Mouse (Mus musculus): ENCODE measurements around the gene Pir. TPM values are rescaled to one million over a fixed set of nuclear protein-coding genes. Genes with fewer than 3 reads are reported as not detected.

Pir gene
- polyA plus RNA-seq, 1 experiment from 2014 or later = 12.4 TPM

DNA sequence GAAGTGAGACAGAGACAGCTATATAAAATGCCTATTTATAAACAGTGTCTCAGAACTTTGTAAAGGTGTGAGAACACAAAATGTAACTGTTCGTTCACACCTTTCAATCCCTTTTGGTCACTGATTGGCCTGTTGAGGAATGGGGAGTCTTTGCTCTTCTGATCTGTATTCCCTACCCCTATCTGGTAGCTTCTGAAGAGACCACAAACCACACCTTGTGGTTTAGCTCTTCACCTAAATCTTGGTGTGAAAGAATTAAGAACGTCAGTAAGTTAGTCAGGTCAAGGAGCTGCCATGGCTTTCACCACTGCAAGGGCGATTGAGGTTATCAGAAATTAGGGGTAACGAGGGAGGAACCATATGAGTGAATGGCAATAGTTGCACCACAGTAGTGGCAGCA, 49.4 kb downstream of the Pir start:
- ATAC-seq (ENCODE audit: insufficient number of reproducible peaks, insufficient read depth, low FRiP score, low read depth) = no peak
- H3K9ac ChIP-seq (replicated peaks; ENCODE audit: low read depth, low read length) = no peak overlapping the region
- no peaks in the 10 kb centered on the region for H3K4me1 ChIP-seq (ENCODE audit: control insufficient read depth, insufficient read depth, low read length)
- no peak overlapping the region for H3K4me3 ChIP-seq (ENCODE audit: low read depth, low read length)
- H3K27me3 ChIP-seq (ENCODE audit: control insufficient read depth, insufficient read depth, low read length) = no peaks in the 10 kb centered on the region
- no peak overlapping the region for H3K27ac ChIP-seq (ENCODE audit: low read length)
- no peak overlapping the region for H3K4me2 ChIP-seq (replicated peaks; ENCODE audit: low read depth, low read length)
- no peaks in the 10 kb centered on the region for H3K36me3 ChIP-seq (ENCODE audit: control insufficient read depth, insufficient read depth, low read length)
- WGBS = 87% methylated on average over 4 of the region's 4 CpGs
- no peaks in the 10 kb centered on the region for H3K9me3 ChIP-seq (ENCODE audit: control insufficient read depth, low read depth, low read length)

DNA sequence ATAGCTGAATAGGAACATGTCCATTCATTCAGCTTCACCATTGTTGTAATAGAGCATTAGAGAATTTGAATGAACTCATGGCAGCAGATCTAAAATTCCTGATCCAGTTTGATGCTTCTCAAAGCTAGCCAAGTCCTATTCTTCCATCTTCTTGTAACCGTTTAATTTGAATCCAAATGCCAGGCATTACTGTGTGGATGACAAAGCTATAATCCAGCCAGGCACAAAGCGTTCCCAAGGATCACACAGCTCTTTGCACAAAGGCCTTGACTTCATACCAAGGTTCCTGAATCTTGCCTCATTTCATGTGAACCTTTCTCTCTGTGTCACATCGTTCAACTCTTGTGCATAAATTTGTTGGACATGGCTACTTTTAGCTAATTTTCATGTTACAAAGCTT, 50.9 kb downstream of the Pir start:
- no peak overlapping the region for H3K4me2 ChIP-seq (replicated peaks; ENCODE audit: low read depth, low read length)
- ATAC-seq (ENCODE audit: insufficient number of reproducible peaks, insufficient read depth, low FRiP score, low read depth) = no peak
- no peaks in the 10 kb centered on the region for H3K36me3 ChIP-seq (ENCODE audit: control insufficient read depth, insufficient read depth, low read length)
- H3K27me3 ChIP-seq (ENCODE audit: control insufficient read depth, insufficient read depth, low read length) = no peaks in the 10 kb centered on the region
- no peak overlapping the region for H3K4me3 ChIP-seq (ENCODE audit: low read depth, low read length)
- H3K9me3 ChIP-seq (ENCODE audit: control insufficient read depth, low read depth, low read length) = no peaks in the 10 kb centered on the region
- no peak overlapping the region for H3K9ac ChIP-seq (replicated peaks; ENCODE audit: low read depth, low read length)
- H3K4me1 ChIP-seq (ENCODE audit: control insufficient read depth, insufficient read depth, low read length) = no peaks in the 10 kb centered on the region
- 84% methylated on average over 3 of the region's 3 CpGs for WGBS
- no peak overlapping the region for H3K27ac ChIP-seq (ENCODE audit: low read length)

DNA sequence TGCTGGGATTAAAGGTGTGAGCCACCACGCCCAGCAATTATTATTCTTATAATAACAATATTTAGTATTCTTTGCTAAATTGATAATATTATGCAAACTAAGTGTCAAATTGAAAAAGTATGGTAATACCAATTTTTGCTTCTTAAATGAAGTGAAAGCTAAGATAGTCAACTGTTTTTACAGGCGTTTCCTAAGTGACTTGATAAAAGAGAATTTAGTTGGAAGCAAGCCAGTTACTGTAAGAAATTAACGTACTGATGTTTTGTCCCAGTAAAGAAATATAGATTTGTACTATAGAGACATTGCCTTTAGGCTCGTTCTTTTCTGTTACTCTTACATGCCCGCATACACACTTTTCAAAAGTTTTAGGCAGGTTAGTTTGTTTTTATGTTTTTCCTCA, 53.3 kb downstream of the Pir start:
- Histone ChIP-seq H3K27ac (ENCODE audit: low read length) (no peak overlapping the region), H3K27me3 (ENCODE audit: control insufficient read depth, insufficient read depth, low read length) (no peaks in the 10 kb centered on the region), H3K4me1 (ENCODE audit: control insufficient read depth, insufficient read depth, low read length) (no peaks in the 10 kb centered on the region), H3K4me3 (ENCODE audit: low read depth, low read length) (no peak overlapping the region), H3K36me3 (ENCODE audit: control insufficient read depth, insufficient read depth, low read length) (no peaks in the 10 kb centered on the region), H3K4me2 (replicated peaks; ENCODE audit: low read depth, low read length) (no peak overlapping the region), H3K9ac (replicated peaks; ENCODE audit: low read depth, low read length) (no peak overlapping the region), H3K9me3 (ENCODE audit: control insufficient read depth, low read depth, low read length) (no peaks in the 10 kb centered on the region)
- ATAC-seq (ENCODE audit: insufficient number of reproducible peaks, insufficient read depth, low FRiP score, low read depth) = no peak
- 74% methylated on average over 5 of the region's 5 CpGs for WGBS

DNA sequence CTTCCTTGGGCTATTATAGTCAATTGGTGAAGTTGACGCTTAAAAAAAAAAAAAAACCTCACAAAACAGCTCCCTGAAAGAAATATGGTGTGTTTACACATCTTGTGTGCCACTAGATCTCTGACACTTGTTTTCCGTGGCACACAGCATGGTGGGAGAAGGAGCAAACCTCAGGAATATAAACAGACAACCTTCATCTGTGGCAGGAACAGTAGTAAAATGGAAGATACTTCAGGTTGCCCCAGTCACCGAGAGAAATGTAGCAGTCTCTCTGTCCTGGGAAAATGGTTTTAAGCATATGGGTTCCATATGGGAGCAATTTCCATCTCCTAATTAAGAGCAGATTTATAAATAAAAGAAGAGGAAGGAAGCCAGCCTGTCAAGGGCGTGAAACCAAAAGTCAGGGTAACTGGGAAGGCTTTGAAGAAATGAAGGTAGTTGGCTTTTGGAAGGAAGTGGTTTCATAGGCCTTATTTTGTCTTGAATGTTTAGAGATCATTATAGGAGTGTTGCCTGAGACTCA, 54.3 kb downstream of the Pir start:
- Histone ChIP-seq H3K4me1 (ENCODE audit: control insufficient read depth, insufficient read depth, low read length) (no peaks in the 10 kb centered on the region), H3K4me3 (ENCODE audit: low read depth, low read length) (no peak overlapping the region), H3K9me3 (ENCODE audit: control insufficient read depth, low read depth, low read length) (no peaks in the 10 kb centered on the region), H3K36me3 (ENCODE audit: control insufficient read depth, insufficient read depth, low read length) (no peaks in the 10 kb centered on the region), H3K27ac (ENCODE audit: low read length) (no peak overlapping the region), H3K27me3 (ENCODE audit: control insufficient read depth, insufficient read depth, low read length) (no peaks in the 10 kb centered on the region), H3K4me2 (replicated peaks; ENCODE audit: low read depth, low read length) (no peak overlapping the region), H3K9ac (replicated peaks; ENCODE audit: low read depth, low read length) (no peak overlapping the region)
- WGBS = 74% methylated on average over 4 of the region's 4 CpGs
- ATAC-seq (ENCODE audit: insufficient number of reproducible peaks, insufficient read depth, low FRiP score, low read depth) = no peak

DNA sequence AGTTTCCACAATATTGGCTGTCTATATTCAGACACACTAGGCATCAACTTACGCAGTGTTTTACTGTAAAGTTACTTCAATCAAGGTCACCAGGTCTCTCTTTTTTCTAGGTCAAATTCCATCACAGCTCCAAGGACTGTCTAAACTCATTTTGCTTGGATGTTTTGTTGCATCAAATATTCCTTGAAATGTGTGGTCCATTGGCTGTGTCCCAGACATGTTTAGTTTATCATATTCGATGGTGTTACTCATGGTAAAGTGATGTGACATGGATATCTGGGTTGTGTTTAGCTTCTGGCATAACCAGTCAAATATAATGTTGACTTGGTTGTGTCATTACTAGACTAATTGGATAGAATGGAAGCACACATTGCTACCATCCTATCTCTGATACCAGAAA, 61.2 kb downstream of the Pir start:
- no peak for ATAC-seq (ENCODE audit: insufficient number of reproducible peaks, insufficient read depth, low FRiP score, low read depth)
- WGBS = 79% methylated on average over 2 of the region's 2 CpGs
- no peak overlapping the region for H3K27ac ChIP-seq (ENCODE audit: low read length)

DNA sequence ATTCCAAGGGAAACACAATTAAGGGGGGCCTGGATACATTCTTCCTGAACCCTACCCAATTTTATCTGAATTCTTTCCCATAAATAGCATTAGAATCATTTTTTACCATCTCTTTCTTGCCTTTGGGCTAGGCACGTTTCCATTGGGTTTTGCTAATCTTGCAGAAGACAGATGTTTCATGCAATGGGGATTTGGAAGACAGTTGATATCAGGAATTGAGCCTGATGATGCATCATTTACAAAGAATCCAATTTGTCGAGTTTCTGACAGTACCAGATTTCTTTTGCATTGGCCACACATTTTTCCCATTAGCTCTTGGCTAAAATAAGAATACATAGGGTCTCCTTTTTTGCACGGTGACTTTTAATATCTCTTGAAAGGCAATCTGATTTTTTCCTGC, 61.6 kb downstream of the Pir start:
- no peaks in the 10 kb centered on the region for H3K4me1 ChIP-seq (ENCODE audit: control insufficient read depth, insufficient read depth, low read length)
- H3K27ac ChIP-seq (ENCODE audit: low read length) = no peak overlapping the region
- no peaks in the 10 kb centered on the region for H3K36me3 ChIP-seq (ENCODE audit: control insufficient read depth, insufficient read depth, low read length)
- no peaks in the 10 kb centered on the region for H3K27me3 ChIP-seq (ENCODE audit: control insufficient read depth, insufficient read depth, low read length)
- H3K4me3 ChIP-seq (ENCODE audit: low read depth, low read length) = no peak overlapping the region
- H3K4me2 ChIP-seq (replicated peaks; ENCODE audit: low read depth, low read length) = no peak overlapping the region
- 67% methylated on average over 3 of the region's 3 CpGs for WGBS
- no peak for ATAC-seq (ENCODE audit: insufficient number of reproducible peaks, insufficient read depth, low FRiP score, low read depth)
- no peaks in the 10 kb centered on the region for H3K9me3 ChIP-seq (ENCODE audit: control insufficient read depth, low read depth, low read length)
- H3K9ac ChIP-seq (replicated peaks; ENCODE audit: low read depth, low read length) = no peak overlapping the region

More for the DNA sequence above, 61.2 kb downstream of the Pir start:
- no peaks in the 10 kb centered on the region for H3K9me3 ChIP-seq (ENCODE audit: control insufficient read depth, low read depth, low read length)
- no peaks in the 10 kb centered on the region for H3K36me3 ChIP-seq (ENCODE audit: control insufficient read depth, insufficient read depth, low read length)
- H3K27me3 ChIP-seq (ENCODE audit: control insufficient read depth, insufficient read depth, low read length) = no peaks in the 10 kb centered on the region
- no peak overlapping the region for H3K4me2 ChIP-seq (replicated peaks; ENCODE audit: low read depth, low read length)
- H3K4me1 ChIP-seq (ENCODE audit: control insufficient read depth, insufficient read depth, low read length) = no peaks in the 10 kb centered on the region
- no peak overlapping the region for H3K9ac ChIP-seq (replicated peaks; ENCODE audit: low read depth, low read length)
- H3K4me3 ChIP-seq (ENCODE audit: low read depth, low read length) = no peak overlapping the region

DNA sequence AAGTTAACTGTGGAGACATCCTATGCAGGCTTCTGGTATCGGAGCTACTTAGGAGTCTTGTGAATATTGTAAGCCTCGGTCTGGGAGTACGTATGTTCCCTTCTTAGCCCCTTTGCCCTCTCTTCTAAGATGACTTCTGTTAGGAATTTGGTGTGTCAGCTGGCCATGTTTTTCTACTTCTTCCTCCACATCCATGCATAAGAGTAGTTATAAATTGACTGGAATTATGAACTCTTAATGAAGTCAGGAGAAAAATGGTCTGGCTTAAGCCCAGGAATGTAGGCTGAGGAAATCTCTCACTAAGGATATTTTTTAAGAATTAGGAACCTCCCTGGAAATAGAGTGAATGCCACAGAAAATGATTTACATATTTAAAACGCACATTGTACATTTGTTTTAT, 69.4 kb downstream of the Pir start:
- no peaks in the 10 kb centered on the region for H3K9me3 ChIP-seq (ENCODE audit: control insufficient read depth, low read depth, low read length)
- no peaks in the 10 kb centered on the region for H3K27me3 ChIP-seq (ENCODE audit: control insufficient read depth, insufficient read depth, low read length)
- no peak overlapping the region for H3K4me2 ChIP-seq (replicated peaks; ENCODE audit: low read depth, low read length)
- no peak for ATAC-seq (ENCODE audit: insufficient number of reproducible peaks, insufficient read depth, low FRiP score, low read depth)
- H3K36me3 ChIP-seq (ENCODE audit: control insufficient read depth, insufficient read depth, low read length) = no peaks in the 10 kb centered on the region
- H3K9ac ChIP-seq (replicated peaks; ENCODE audit: low read depth, low read length) = no peak overlapping the region
- no peaks in the 10 kb centered on the region for H3K4me1 ChIP-seq (ENCODE audit: control insufficient read depth, insufficient read depth, low read length)
- H3K4me3 ChIP-seq (ENCODE audit: low read depth, low read length) = no peak overlapping the region
- H3K27ac ChIP-seq (ENCODE audit: low read length) = no peak overlapping the region
- WGBS = 66% methylated on average over 4 of the region's 4 CpGs

DNA sequence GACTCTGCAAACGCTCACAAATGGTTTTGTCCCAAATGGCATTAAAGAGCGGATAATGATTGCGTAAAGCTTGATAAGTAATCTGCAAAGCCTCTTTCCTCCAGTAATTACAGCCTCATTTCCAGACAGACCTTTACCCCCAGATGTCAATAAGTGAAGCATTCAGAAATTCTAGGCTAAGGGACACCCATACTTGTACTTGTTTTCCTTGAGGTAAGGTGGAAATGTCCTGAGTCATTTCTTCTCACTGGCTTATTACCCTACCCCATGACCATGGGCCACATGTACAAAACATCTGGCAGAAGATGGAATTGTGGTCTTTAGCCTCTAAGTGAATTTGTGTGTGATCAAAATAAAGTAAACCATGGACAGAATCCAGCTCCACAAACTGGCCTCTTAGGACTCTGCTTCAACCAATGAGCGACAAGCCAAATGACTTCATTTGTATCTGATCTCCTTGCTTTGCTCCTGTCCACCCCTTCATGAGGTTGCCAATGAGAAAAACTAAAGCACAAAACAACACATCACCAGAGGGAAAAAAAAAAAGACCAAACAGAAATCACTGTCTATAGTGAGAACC, 76.3 kb downstream of the Pir start:
- no peak overlapping the region for H3K9ac ChIP-seq (replicated peaks; ENCODE audit: low read depth, low read length)
- H3K27me3 ChIP-seq (ENCODE audit: control insufficient read depth, insufficient read depth, low read length) = no peaks in the 10 kb centered on the region
- no peaks in the 10 kb centered on the region for H3K9me3 ChIP-seq (ENCODE audit: control insufficient read depth, low read depth, low read length)
- H3K27ac ChIP-seq (ENCODE audit: low read length) = no peak overlapping the region
- no peak for ATAC-seq (ENCODE audit: insufficient number of reproducible peaks, insufficient read depth, low FRiP score, low read depth)
- H3K4me1 ChIP-seq (ENCODE audit: control insufficient read depth, insufficient read depth, low read length) = no peaks in the 10 kb centered on the region
- WGBS = 86% methylated on average over 4 of the region's 4 CpGs
- no peaks in the 10 kb centered on the region for H3K36me3 ChIP-seq (ENCODE audit: control insufficient read depth, insufficient read depth, low read length)
- H3K4me3 ChIP-seq (ENCODE audit: low read depth, low read length) = no peak overlapping the region
- H3K4me2 ChIP-seq (replicated peaks; ENCODE audit: low read depth, low read length) = no peak overlapping the region

DNA sequence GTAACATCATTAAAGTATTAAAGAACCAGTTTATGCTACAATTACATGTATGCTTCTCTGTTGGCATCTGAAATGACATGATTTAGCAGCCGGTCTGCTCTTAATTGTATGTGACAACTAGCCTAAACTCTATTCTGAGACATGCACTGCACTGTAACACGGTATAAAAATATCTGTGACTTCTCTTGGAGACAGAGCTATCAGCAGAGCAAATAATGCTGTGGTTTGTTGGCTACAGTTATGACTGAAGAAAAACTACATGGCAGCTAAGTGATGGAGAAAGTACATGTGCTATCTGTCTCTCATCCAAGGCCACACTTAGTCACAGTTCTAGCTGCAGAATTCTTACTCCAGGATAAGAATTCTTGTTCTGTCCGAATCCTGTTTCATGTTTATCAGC, 79.8 kb downstream of the Pir start:
- Histone ChIP-seq H3K4me2 (replicated peaks; ENCODE audit: low read depth, low read length) (no peak overlapping the region), H3K27ac (ENCODE audit: low read length) (no peak overlapping the region), H3K9ac (replicated peaks; ENCODE audit: low read depth, low read length) (no peak overlapping the region), H3K9me3 (ENCODE audit: control insufficient read depth, low read depth, low read length) (no peaks in the 10 kb centered on the region), H3K4me3 (ENCODE audit: low read depth, low read length) (no peak overlapping the region), H3K27me3 (ENCODE audit: control insufficient read depth, insufficient read depth, low read length) (no peaks in the 10 kb centered on the region), H3K4me1 (ENCODE audit: control insufficient read depth, insufficient read depth, low read length) (no peaks in the 10 kb centered on the region), H3K36me3 (ENCODE audit: control insufficient read depth, insufficient read depth, low read length) (no peaks in the 10 kb centered on the region)
- no peak for ATAC-seq (ENCODE audit: insufficient number of reproducible peaks, insufficient read depth, low FRiP score, low read depth)
- 72% methylated on average over 3 of the region's 3 CpGs for WGBS
